Comparison of ENCODE assay signal across 8 mouse cellular contexts in the genomic region with DNA sequence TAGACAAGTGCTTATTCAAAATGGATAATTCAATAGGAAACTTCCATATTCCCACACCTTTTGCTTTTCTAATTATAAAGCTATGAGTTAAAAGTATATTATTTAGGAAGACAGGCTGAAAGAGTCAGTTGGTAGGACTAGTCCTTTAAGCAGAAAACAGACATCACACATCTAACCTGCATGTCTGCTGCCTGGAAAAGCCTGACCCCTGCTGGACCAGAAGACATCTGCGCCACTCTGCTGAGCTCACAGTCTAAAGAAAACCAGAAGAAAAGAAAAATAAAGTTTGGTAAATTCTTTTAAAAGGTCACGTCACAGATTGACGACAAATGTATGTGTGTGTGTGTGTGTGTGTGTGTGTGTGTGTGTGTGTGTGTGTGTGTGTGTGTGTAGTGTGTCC. TPM values are rescaled to one million over a fixed set of nuclear protein-coding genes. Genes with fewer than 3 reads are reported as not detected.
DNase-seq lines count a peak whose midpoint lies in the region; ATAC-seq and TF ChIP-seq lines count a peak whose summit lies in the region.

No protein-coding gene starts in this region.

- H3K9ac ChIP-seq in intestine, postnatal 0 days (ENCODE audit: low read depth, low read length), result no peak overlapping the region
- H3K9ac ChIP-seq in intestine, embryonic 15.5 days, result no peak overlapping the region
- no peak overlapping the region for H3K9ac ChIP-seq in MEL (ENCODE audit: control insufficient read depth, low read depth, low read length, poor library complexity, severe bottlenecking)

- no peaks in the 10 kb centered on the region for H3K36me3 ChIP-seq in intestine, postnatal 0 days (ENCODE audit: control insufficient read depth, insufficient read depth)
- no peaks in the 10 kb centered on the region for H3K36me3 ChIP-seq in intestine, embryonic 15.5 days
- no peaks in the 10 kb centered on the region for H3K36me3 ChIP-seq in MEL (ENCODE audit: control insufficient read depth in 1 of 2, insufficient read depth in 2 of 2, low read length in 2 of 2)

- TF ChIP-seq CTCF in intestine, postnatal 0 days (IDR thresholded peaks at IDR 0.05; ENCODE audit: low read depth), result peak; percentile 82
- peak; percentile 44 to 88 (median 86) for TF ChIP-seq CTCF in MEL (IDR thresholded peaks at IDR 0.05 in 2 of 3, conservative IDR thresholded peaks at IDR 0.05 in 1 of 3; ENCODE audit: control insufficient read depth in 1 of 3, insufficient read depth in 1 of 3, low read depth in 2 of 3, low read length in 3 of 3, poor library complexity in 1 of 3, severe bottlenecking in 1 of 3)

- H3K4me2 ChIP-seq in intestine, postnatal 0 days (replicated peaks; ENCODE audit: low read depth), result no peak overlapping the region
- H3K4me2 ChIP-seq in intestine, embryonic 15.5 days (replicated peaks), result no peak overlapping the region

- TF ChIP-seq RAD21 in MEL (IDR thresholded peaks at IDR 0.05; ENCODE audit: low read depth, low read length), result peak; percentile 91

- TF ChIP-seq POLR2A in MEL (IDR thresholded peaks at IDR 0.05; ENCODE audit: control insufficient read depth in 1 of 2, insufficient read depth in 1 of 2, low read depth in 1 of 2, low read length in 2 of 2, poor library complexity in 1 of 2), result no peak

- no peaks in the 10 kb centered on the region for H3K79me2 ChIP-seq in MEL (ENCODE audit: control insufficient read depth, insufficient read depth, low read length, poor library complexity)

- H3K4me3 ChIP-seq in intestine, postnatal 0 days (ENCODE audit: low read depth, low read length), result no peak overlapping the region
- H3K4me3 ChIP-seq in intestine, embryonic 15.5 days (replicated peaks), result no peak overlapping the region
- H3K4me3 ChIP-seq in MEL (ENCODE audit: control insufficient read depth in 1 of 2, insufficient read depth in 1 of 2, low read depth in 2 of 2, low read length in 2 of 2), result no peak overlapping the region

- no peaks in the 10 kb centered on the region for H3K4me1 ChIP-seq in intestine, postnatal 0 days (replicated peaks; ENCODE audit: control insufficient read depth, insufficient read depth, low read length)
- no peaks in the 10 kb centered on the region for H3K4me1 ChIP-seq in intestine, embryonic 15.5 days (replicated peaks)
- H3K4me1 ChIP-seq in MEL (ENCODE audit: control insufficient read depth in 1 of 2, insufficient read depth in 2 of 2, low read length in 2 of 2), result no peaks in the 10 kb centered on the region

- no peaks in the 10 kb centered on the region for H3K27me3 ChIP-seq in intestine, postnatal 0 days (replicated peaks; ENCODE audit: control insufficient read depth, insufficient read depth, low read length)
- H3K27me3 ChIP-seq in intestine, embryonic 15.5 days (replicated peaks), result no peaks in the 10 kb centered on the region
- H3K27me3 ChIP-seq in MEL (ENCODE audit: control insufficient read depth in 1 of 2, insufficient read depth in 2 of 2, low read length in 2 of 2), result peaks cover 0 to 1% of the 10 kb centered on the region in 2 experiments; a peak in 1 of 4 replicates

- H3K27ac ChIP-seq in intestine, postnatal 0 days (ENCODE audit: low read depth, low read length), result no peak overlapping the region
- no peak overlapping the region for H3K27ac ChIP-seq in intestine, embryonic 15.5 days
- H3K27ac ChIP-seq in MEL (ENCODE audit: control insufficient read depth, low read depth, low read length), result no peak overlapping the region

- no peaks in the 10 kb centered on the region for H3K9me3 ChIP-seq in intestine, postnatal 0 days (ENCODE audit: control insufficient read depth)
- no peaks in the 10 kb centered on the region for H3K9me3 ChIP-seq in intestine, embryonic 15.5 days
- no peaks in the 10 kb centered on the region for H3K9me3 ChIP-seq in MEL (replicated peaks; ENCODE audit: insufficient read depth, low read length)

- DNase-seq in MEL (ENCODE audit: low read depth, low spot score), result peak; percentile 73
- peak; percentile 37 for DNase-seq in forelimb bud, embryonic 11.5 days (ENCODE audit: low read depth, low spot score)
- DNase-seq in left cerebral cortex, postnatal 4 days, result peak; percentile 29
- DNase-seq in retina, embryonic 14.5 days (ENCODE audit: low spot score), result peak; percentile 50
- DNase-seq in gastrocnemius, adult 18-20 months (ENCODE audit: low spot score), result no peak

- TF ChIP-seq EP300 in MEL (IDR thresholded peaks at IDR 0.05; ENCODE audit: low read depth in 1 of 2, low read length in 2 of 2), result no peak

- ATAC-seq in intestine, postnatal 0 days, result no peak
- no peak for ATAC-seq in intestine, embryonic 15.5 days
- 0 out of 2 replicates have a peak, but pooled peaks have one; percentile 58 for ATAC-seq in cerebellum, adult (ENCODE audit: insufficient number of reproducible peaks, low FRiP score, low TSS enrichment)

- 65% methylated on average over 3 of the region's 3 CpGs for WGBS in intestine, postnatal 0 days
- WGBS in intestine, embryonic 15.5 days, result 64% methylated on average over 3 of the region's 3 CpGs

- intact Hi-C loops in left cerebral cortex, postnatal 4 days (cut with DNase I), result loop anchor here (2.0 kb wide), 1 partner anchor 390 kb away; no protein-coding TSS in a partner anchor

TF ChIP-seq in MEL, 35 proteins besides CTCF, POLR2A, EP300 and RAD21:
- no peak for TF ChIP-seq SIN3A (IDR thresholded peaks at IDR 0.05; ENCODE audit: low read length)
- TF ChIP-seq ZC3H11A (IDR thresholded peaks at IDR 0.05; ENCODE audit: low read depth, low read length), result peak; percentile 89
- TF ChIP-seq KAT2A (conservative IDR thresholded peaks at IDR 0.05; ENCODE audit: low read depth, low read length), result no peak
- TF ChIP-seq POLR2AphosphoS2 (IDR thresholded peaks at IDR 0.05; ENCODE audit: low read length), result no peak
- no peak for TF ChIP-seq ELF1 (IDR thresholded peaks at IDR 0.05; ENCODE audit: low read depth, low read length)
- no peak for TF ChIP-seq TBP (IDR thresholded peaks at IDR 0.05; ENCODE audit: low read depth, low read length)
- no peak for TF ChIP-seq CHD1 (IDR thresholded peaks at IDR 0.05; ENCODE audit: low read depth, low read length)
- no peak for TF ChIP-seq HCFC1 (IDR thresholded peaks at IDR 0.05; ENCODE audit: low read depth, low read length)
- TF ChIP-seq NELFE (IDR thresholded peaks at IDR 0.05; ENCODE audit: low read depth, low read length), result no peak
- no peak for TF ChIP-seq POLR2AphosphoS5 (IDR thresholded peaks at IDR 0.05; ENCODE audit: borderline replicate concordance, low read depth, low read length)
- TF ChIP-seq RCOR1 (IDR thresholded peaks at IDR 0.05; ENCODE audit: low read depth, low read length), result no peak
- TF ChIP-seq MYC (IDR thresholded peaks at IDR 0.05; ENCODE audit: low read depth, low read length), result no peak
- TF ChIP-seq SMC3 (IDR thresholded peaks at IDR 0.05; ENCODE audit: low read depth, low read length), result peak; percentile 97
- no peak for TF ChIP-seq TAL1 (IDR thresholded peaks at IDR 0.05; ENCODE audit: low read length)
- TF ChIP-seq GATA1 (IDR thresholded peaks at IDR 0.05; ENCODE audit: low read depth, low read length), result no peak
- no peak for TF ChIP-seq UBTF (IDR thresholded peaks at IDR 0.05; ENCODE audit: borderline replicate concordance, insufficient read depth, low read depth, low read length)

RNA-seq across cellular contexts. Expression of gene Mmrn1, which starts 25.6 kb away (rescaled TPM):
- polyA plus RNA-seq in intestine, postnatal 0 days (2015; fragmentation: Nextera tagmentation; extraction: Ambion mirVana), result 7.2 and 8.3 TPM in 2 replicates
- polyA plus RNA-seq in intestine, embryonic 15.5 days (2015; fragmentation: Nextera tagmentation; extraction: Ambion mirVana), result 5.5 and 6.9 TPM in 2 replicates
- not detected in 2 replicates for total RNA-seq in MEL (2012; rRNA removed)
- not detected for polyA plus RNA-seq in MEL (2012; ENCODE audit: insufficient read depth in 1 of 2, insufficient read length in 2 of 2, low read depth in 1 of 2, low replicate concordance in 2 of 2, missing spikeins in 1 of 2)
- 1 to 10 TPM; 2.8 to 3.1 TPM for total RNA-seq in left cerebral cortex, postnatal 4 days (2021)
- total RNA-seq in gastrocnemius, adult 18-20 months (2021), result 1 to 10 TPM; 1.0 to 1.1 TPM
